Mouse (Mus musculus) limb, embryonic 14.5 days (tissue): Measurements from ENCODE around the gene Krtap3-3. TPM values are rescaled to one million over a fixed set of nuclear protein-coding genes. Genes with fewer than 3 reads are reported as not detected.

Source experiments
- ATAC-seq: fragments of 200-750 bp; cut with Nextera tagmentation; 2 replicates; pipeline ENCODE4 v1.8.0; 2017; ENCODE audit warnings: low read depth, moderate number of reproducible peaks, moderate TSS enrichment; ENCODE audit not compliant: low FRiP score
- DNase-seq: peaks from one replicate; pipeline ENCODE4 v3.0.0-alpha.2; 2015; ENCODE audit warnings: low spot score
- H3K27ac ChIP-seq: fragments of 300-500 bp; sonication (generic); replicated peaks from 2 replicates; pipeline ENCODE4 v1.5.1; 2014; ENCODE audit warnings: low read depth, mild to moderate bottlenecking, low read length, moderate library complexity, mixed read lengths
- H3K27me3 ChIP-seq: fragments of 300-500 bp; sonication (generic); 2 replicates; pipeline ENCODE4 v1.6.1; 2014; ENCODE audit warnings: low read length, mixed read lengths; ENCODE audit not compliant: control insufficient read depth, insufficient read depth
- H3K36me3 ChIP-seq: fragments of 300-500 bp; sonication (generic); 2 replicates; pipeline ENCODE4 v1.6.1; 2014; ENCODE audit warnings: mild to moderate bottlenecking, low read length, moderate library complexity, mixed read lengths; ENCODE audit not compliant: control insufficient read depth, insufficient read depth
- H3K4me1 ChIP-seq: fragments of 300-500 bp; sonication (generic); 2 replicates; pipeline ENCODE4 v1.6.1; 2014; ENCODE audit warnings: antibody characterized with exemption, low read length, mixed read lengths; ENCODE audit not compliant: control insufficient read depth, insufficient read depth
- H3K4me2 ChIP-seq: fragments of 300-500 bp; sonication (generic); replicated peaks from 2 replicates; pipeline ENCODE4 v1.6.1; 2014; ENCODE audit warnings: low read depth, mild to moderate bottlenecking, low read length, moderate library complexity; ENCODE audit not compliant: severe bottlenecking
- H3K4me3 ChIP-seq: fragments of 300-500 bp; sonication (generic); replicated peaks from 2 replicates; pipeline ENCODE4 v1.5.1; 2014; ENCODE audit warnings: low read length
- H3K9ac ChIP-seq: fragments of 300-500 bp; sonication (generic); 2 replicates; pipeline ENCODE4 v1.6.1; 2014; ENCODE audit warnings: mild to moderate bottlenecking, low read depth, low read length, moderate library complexity; ENCODE audit not compliant: severe bottlenecking
- H3K9me3 ChIP-seq: fragments of 300-500 bp; sonication (generic); 2 replicates; pipeline ENCODE4 v1.6.1; 2016; ENCODE audit warnings: low read length; ENCODE audit not compliant: control insufficient read depth
- POLR2A ChIP-seq: fragments of 200-500 bp; IDR thresholded peaks from 2 replicates; pipeline ENCODE4 v1.8.0; 2012; ENCODE audit warnings: inconsistent platforms, mild to moderate bottlenecking, moderate library complexity, borderline replicate concordance; ENCODE audit not compliant: insufficient read depth, insufficient read length; ENCODE audit errors: extremely low read depth
- WGBS: fragments of 180-500 bp; shearing (Covaris S2); extraction: QIAGEN DNeasy Blood & Tissue Kit; methylation state at CpG from one replicate; pipeline ENCODE4 v1.1.7; 2014; 5-methylcytosine and 5-hydroxymethylcytosine counted together
- polyA plus RNA-seq, 2 experiments: library from polyadenylated mRNA; depleted of rRNA in 1 of 2; stranded (reverse) in 1 of 2; unstranded in 1 of 2; fragments of >200 nt; fragmentation: Nextera tagmentation in 1 of 2; extraction: Ambion mirVana in 1 of 2; gene quantifications; 2 replicates each; pipeline versions ENCODE4 v1.2.1 to v1.2.3; 2012 to 2014

Krtap3-3 gene
- polyA plus RNA-seq, 2 experiments: 0.09 TPM; not detected in 1

GRCm38 (mm10) chr11:99562580-99562979, 11.9 kb upstream of the Krtap3-3 start:
- Histone ChIP-seq H3K9ac (no peak overlapping the region), H3K4me2 (no peak overlapping the region), H3K27ac (no peak overlapping the region), H3K4me3 (no peak overlapping the region), H3K27me3 (no peaks in the 10 kb centered on the region), H3K4me1 (no peaks in the 10 kb centered on the region), H3K36me3 (no peaks in the 10 kb centered on the region), H3K9me3 (no peaks in the 10 kb centered on the region)
- TF ChIP-seq POLR2A: no peak
- WGBS: 87% methylated on average over 6 of the region's 6 CpGs
- no peak for ATAC-seq
- no peak for DNase-seq

DNA sequence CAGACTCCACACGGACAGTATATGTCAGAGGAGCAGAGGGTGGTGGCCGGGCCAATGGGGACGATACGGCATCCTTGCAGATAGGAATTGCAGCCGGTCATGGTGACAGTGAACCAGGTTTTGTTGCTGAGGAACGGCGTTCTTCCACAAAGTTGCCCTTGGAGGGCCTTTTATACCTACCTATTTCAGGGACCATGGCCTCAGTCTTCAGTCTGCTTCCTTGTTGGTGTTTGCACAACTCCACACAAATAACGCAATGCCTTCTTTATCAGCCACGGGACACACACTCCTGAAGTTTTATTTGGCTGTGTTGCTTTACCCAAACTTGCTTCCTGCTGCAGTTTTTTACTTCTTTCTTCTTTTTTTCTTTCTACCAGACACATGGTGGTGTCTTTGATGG, 8.7 kb upstream of the Krtap3-3 start, which contains the start of gene Gm11939:
Gm11939 (minus strand) TSS at position 101 of the 400 bp plus-strand sequence.
- H3K27me3 ChIP-seq: no peaks in the 10 kb centered on the region
- H3K9ac ChIP-seq: no peak within 1 kb of the TSS
- 89% methylated on average over 9 of the region's 9 CpGs for WGBS
- H3K9me3 ChIP-seq: no peaks in the 10 kb centered on the region
- no peak within 1 kb of the TSS for H3K4me3 ChIP-seq
- DNase-seq (no peak), ATAC-seq (no peak)
- no peak for TF ChIP-seq POLR2A
- H3K4me1 ChIP-seq: no peaks in the 10 kb centered on the region
- no peak within 1 kb of the TSS for H3K27ac ChIP-seq
- no peaks in the 10 kb centered on the region for H3K36me3 ChIP-seq
- H3K4me2 ChIP-seq: no peak within 1 kb of the TSS

DNA sequence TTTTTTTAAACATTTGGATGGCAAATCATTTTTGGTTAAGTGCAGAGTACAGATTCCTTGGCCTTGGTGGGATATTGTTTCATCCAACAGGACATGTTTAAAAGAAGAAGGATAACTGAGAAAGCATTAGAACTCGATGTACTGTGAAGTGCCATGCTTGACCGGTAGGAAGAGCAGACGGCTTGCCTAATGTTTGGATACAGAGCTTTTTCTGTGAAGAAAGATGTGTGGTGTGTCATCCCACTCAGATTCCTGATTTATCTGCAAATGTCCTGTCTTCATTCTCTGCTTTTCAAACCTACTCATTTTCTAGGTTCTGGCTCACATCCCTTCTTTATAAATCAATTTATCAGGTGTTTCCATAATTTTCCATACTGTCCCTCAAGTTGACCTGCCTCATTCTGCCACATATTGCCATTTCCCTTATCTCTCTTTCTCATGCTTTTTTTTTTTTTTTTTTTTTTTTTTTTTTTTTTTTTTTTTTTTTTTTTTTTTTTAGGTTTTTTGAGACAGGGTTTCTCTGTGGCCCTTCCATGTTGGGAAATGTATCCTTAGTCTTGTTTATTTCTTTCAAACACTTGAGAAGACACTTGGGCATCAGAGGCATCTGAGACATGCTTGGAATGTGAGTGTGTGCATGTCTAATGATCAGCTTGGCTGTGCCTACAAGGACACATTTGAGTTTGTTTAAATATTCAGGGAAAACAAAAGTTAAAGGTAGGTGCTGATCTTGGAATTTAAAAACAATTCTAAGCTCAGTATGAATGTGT, 7.5 kb upstream of the Krtap3-3 start:
- no peak for TF ChIP-seq POLR2A
- H3K4me1 ChIP-seq: no peaks in the 10 kb centered on the region
- no peak overlapping the region for H3K4me2 ChIP-seq
- H3K9me3 ChIP-seq: no peaks in the 10 kb centered on the region
- H3K4me3 ChIP-seq: no peak overlapping the region
- WGBS: 90% methylated on average over 3 of the region's 3 CpGs
- ATAC-seq (no peak), DNase-seq (no peak)
- H3K27me3 ChIP-seq: no peaks in the 10 kb centered on the region
- H3K27ac ChIP-seq: no peak overlapping the region
- H3K9ac ChIP-seq: no peak overlapping the region
- no peaks in the 10 kb centered on the region for H3K36me3 ChIP-seq

- no CpG with 5 or more reads among the region's 2 CpGs for WGBS
- no peak within 1 kb of the TSS for H3K9ac ChIP-seq
- TF ChIP-seq POLR2A: no peak
These were observed 6.1 kb upstream of the Krtap3-3 start, which contains the start of gene Krtap3-2 for GRCm38 (mm10) chr11:99556753-99557152. Krtap3-2 (minus strand) TSS chr11:99556853.

GRCm38 (mm10) chr11:99556195-99556594, 5.5 kb upstream of the Krtap3-3 start:
- Histone ChIP-seq H3K4me2 (no peak overlapping the region), H3K4me1 (no peaks in the 10 kb centered on the region), H3K9me3 (no peaks in the 10 kb centered on the region), H3K36me3 (no peaks in the 10 kb centered on the region), H3K9ac (no peak overlapping the region), H3K27ac (no peak overlapping the region), H3K27me3 (no peaks in the 10 kb centered on the region), H3K4me3 (no peak overlapping the region)
- WGBS: 86% methylated on average over 2 of the region's 2 CpGs
- no peak for ATAC-seq
- DNase-seq: no peak
- TF ChIP-seq POLR2A: no peak

More at GRCm38 (mm10) chr11:99556753-99557152, 6.1 kb upstream of the Krtap3-3 start, which contains the start of gene Krtap3-2:
- H3K4me2 ChIP-seq: no peak within 1 kb of the TSS
- H3K27me3 ChIP-seq: no peaks in the 10 kb centered on the region
- no peaks in the 10 kb centered on the region for H3K36me3 ChIP-seq
- H3K4me1 ChIP-seq: no peaks in the 10 kb centered on the region
- no peak for DNase-seq
- H3K27ac ChIP-seq: no peak within 1 kb of the TSS
- H3K4me3 ChIP-seq: no peak within 1 kb of the TSS
- H3K9me3 ChIP-seq: no peaks in the 10 kb centered on the region
- ATAC-seq: no peak

- no peaks in the 10 kb centered on the region for H3K27me3 ChIP-seq
- no peaks in the 10 kb centered on the region for H3K4me1 ChIP-seq
- DNase-seq (no peak), ATAC-seq (no peak)
- H3K4me2 ChIP-seq: no peak overlapping the region
- H3K36me3 ChIP-seq: no peaks in the 10 kb centered on the region
- H3K4me3 ChIP-seq: no peak overlapping the region
- no peak overlapping the region for H3K27ac ChIP-seq
- H3K9ac ChIP-seq: no peak overlapping the region
- no peak for TF ChIP-seq POLR2A
- no peaks in the 10 kb centered on the region for H3K9me3 ChIP-seq
These were observed 2.8 kb downstream of the Krtap3-3 start for GRCm38 (mm10) chr11:99547892-99548291.
